Mouse (Mus musculus): ENCODE data around the gene Gdf2. TPM values are rescaled to one million over a fixed set of nuclear protein-coding genes. Genes with fewer than 3 reads are reported as not detected.

Gdf2 gene
- total and polyA plus RNA-seq, 3 experiments: not detected

DNA sequence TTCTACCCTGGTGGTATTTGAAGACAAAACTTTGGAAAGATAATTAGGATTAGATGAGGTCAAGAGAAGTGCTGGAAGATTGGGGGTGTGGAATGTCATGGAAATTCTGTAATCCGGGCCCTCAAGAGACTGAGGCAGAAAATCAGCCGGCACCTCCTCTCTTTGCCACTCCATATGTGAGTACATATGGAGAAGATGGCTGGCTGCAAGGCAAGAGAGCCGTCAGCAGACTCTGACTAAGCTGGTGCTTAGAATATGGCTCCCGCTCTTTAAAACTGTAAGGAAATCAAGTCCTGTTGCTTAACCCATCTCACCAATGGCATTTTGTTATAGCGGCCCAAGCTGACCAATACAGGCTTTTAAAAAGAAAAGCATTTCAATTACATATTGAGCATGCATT lies 45.1 kb upstream of the Gdf2 start:
- Histone ChIP-seq H3K79me2 (ENCODE audit: control insufficient read depth, insufficient read depth, low read length, poor library complexity) (no peaks in the 10 kb centered on the region), H3K4me3 (ENCODE audit: control insufficient read depth in 1 of 2, insufficient read depth in 1 of 2, low read depth in 2 of 2, low read length in 2 of 2) (no peak overlapping the region), H3K4me1 (ENCODE audit: control insufficient read depth in 1 of 2, insufficient read depth in 2 of 2, low read length in 2 of 2) (no peaks in the 10 kb centered on the region), H3K9ac (ENCODE audit: control insufficient read depth, low read depth, low read length, poor library complexity, severe bottlenecking) (no peak overlapping the region), H3K27ac (ENCODE audit: control insufficient read depth, low read depth, low read length) (no peak overlapping the region), H3K27me3 (ENCODE audit: control insufficient read depth in 1 of 2, insufficient read depth in 2 of 2, low read length in 2 of 2) (no peaks in the 10 kb centered on the region), H3K36me3 (ENCODE audit: control insufficient read depth in 1 of 2, insufficient read depth in 2 of 2, low read length in 2 of 2) (no peaks in the 10 kb centered on the region), H3K9me3 (replicated peaks; ENCODE audit: insufficient read depth, low read length) (no peaks in the 10 kb centered on the region)
- DNase-seq (ENCODE audit: low read depth, low spot score): no peak
- no peak for TF ChIP-seq POLR2A (IDR thresholded peaks at IDR 0.05; ENCODE audit: control insufficient read depth in 1 of 2, insufficient read depth in 1 of 2, low read depth in 1 of 2, low read length in 2 of 2, poor library complexity in 1 of 2)
- TF ChIP-seq NRF1 (IDR thresholded peaks at IDR 0.05; ENCODE audit: insufficient read depth, low read depth, low read length, poor library complexity, severe bottlenecking): no peak
- TF ChIP-seq UBTF (IDR thresholded peaks at IDR 0.05; ENCODE audit: borderline replicate concordance, insufficient read depth, low read depth, low read length): no peak
- TF ChIP-seq ELF1 (IDR thresholded peaks at IDR 0.05; ENCODE audit: low read depth, low read length): no peak
- no peak for TF ChIP-seq KAT2A (conservative IDR thresholded peaks at IDR 0.05; ENCODE audit: low read depth, low read length)
- TF ChIP-seq POLR2AphosphoS5 (IDR thresholded peaks at IDR 0.05; ENCODE audit: borderline replicate concordance, low read depth, low read length): no peak
- TF ChIP-seq CTCF (IDR thresholded peaks at IDR 0.05 in 2 of 3, conservative IDR thresholded peaks at IDR 0.05 in 1 of 3; ENCODE audit: control insufficient read depth in 1 of 3, insufficient read depth in 1 of 3, low read depth in 2 of 3, low read length in 3 of 3, poor library complexity in 1 of 3, severe bottlenecking in 1 of 3): no peak
- TF ChIP-seq MYB (IDR thresholded peaks at IDR 0.05; ENCODE audit: low read depth, low read length): no peak
- TF ChIP-seq EP300 (IDR thresholded peaks at IDR 0.05; ENCODE audit: low read depth in 1 of 2, low read length in 2 of 2): no peak
- no peak for TF ChIP-seq ETS1 (IDR thresholded peaks at IDR 0.05; ENCODE audit: low read depth, low read length)
- TF ChIP-seq MAFK (IDR thresholded peaks at IDR 0.05; ENCODE audit: borderline replicate concordance, low read depth, low read length): no peak
- no peak for TF ChIP-seq ZC3H11A (IDR thresholded peaks at IDR 0.05; ENCODE audit: low read depth, low read length)
- TF ChIP-seq MXI1 (IDR thresholded peaks at IDR 0.05; ENCODE audit: low read depth, low read length): no peak
- TF ChIP-seq TBP (IDR thresholded peaks at IDR 0.05; ENCODE audit: low read depth, low read length): no peak
- no peak for TF ChIP-seq GABPA (IDR thresholded peaks at IDR 0.05; ENCODE audit: low read depth, low read length)
- TF ChIP-seq HCFC1 (IDR thresholded peaks at IDR 0.05; ENCODE audit: low read depth, low read length): no peak
- no peak for TF ChIP-seq ZKSCAN1 (IDR thresholded peaks at IDR 0.05; ENCODE audit: low read depth, low read length)
- no peak for TF ChIP-seq CHD1 (IDR thresholded peaks at IDR 0.05; ENCODE audit: low read depth, low read length)
- TF ChIP-seq TCF12 (IDR thresholded peaks at IDR 0.05; ENCODE audit: low read depth, low read length): no peak
- TF ChIP-seq POLR2AphosphoS2 (IDR thresholded peaks at IDR 0.05; ENCODE audit: low read length): no peak

DNA sequence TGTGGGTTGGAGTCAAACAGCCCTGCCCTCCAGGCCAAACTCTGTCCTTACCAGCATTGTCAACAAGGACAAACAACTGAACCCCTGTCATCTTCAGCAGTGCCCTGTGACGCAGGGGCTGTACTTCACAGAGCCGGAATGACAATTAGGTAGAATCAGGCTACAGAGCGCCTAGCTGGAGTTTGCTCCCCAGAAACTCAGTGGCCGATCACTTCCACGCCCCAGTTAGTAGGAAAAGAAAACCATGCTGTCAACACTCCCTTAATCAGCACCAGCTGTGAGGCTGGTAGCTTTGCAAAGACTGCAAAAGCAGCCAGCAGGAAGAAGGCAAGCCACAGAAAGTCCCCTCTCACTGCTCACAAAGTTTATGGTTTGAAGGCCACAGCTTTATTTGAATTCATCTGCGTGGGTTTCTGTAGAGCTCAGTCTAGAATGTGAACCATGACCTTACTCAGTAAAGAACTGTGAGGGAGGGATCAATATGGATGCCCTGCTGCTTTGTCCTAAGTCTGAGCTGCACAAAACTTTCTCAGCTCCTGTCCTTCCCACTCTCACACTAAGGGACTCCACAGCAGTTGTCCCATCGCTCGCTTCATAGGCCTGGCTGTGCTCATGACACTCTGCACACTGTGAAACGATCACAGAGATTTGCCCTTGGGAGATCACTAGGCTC lies 44.1 kb upstream of the Gdf2 start:
- TF ChIP-seq NRF1 (IDR thresholded peaks at IDR 0.05; ENCODE audit: insufficient read depth, low read depth, low read length, poor library complexity, severe bottlenecking) (no peak), NELFE (IDR thresholded peaks at IDR 0.05; ENCODE audit: low read depth, low read length) (no peak), GATA1 (IDR thresholded peaks at IDR 0.05; ENCODE audit: low read depth, low read length) (no peak), USF2 (IDR thresholded peaks at IDR 0.05; ENCODE audit: borderline replicate concordance in 1 of 2, insufficient read depth in 1 of 2, low read depth in 1 of 2, low read length in 2 of 2) (no peak), USF1 (IDR thresholded peaks at IDR 0.05; ENCODE audit: low read depth, low read length) (no peak), ZNF384 (IDR thresholded peaks at IDR 0.05; ENCODE audit: low read depth, low read length) (no peak), CHD2 (IDR thresholded peaks at IDR 0.05; ENCODE audit: low read length) (no peak), ZKSCAN1 (IDR thresholded peaks at IDR 0.05; ENCODE audit: low read depth, low read length) (no peak), HCFC1 (IDR thresholded peaks at IDR 0.05; ENCODE audit: low read depth, low read length) (no peak), ZMIZ1 (IDR thresholded peaks at IDR 0.05; ENCODE audit: low read depth, low read length) (no peak), RAD21 (IDR thresholded peaks at IDR 0.05; ENCODE audit: low read depth, low read length) (no peak), MYC (IDR thresholded peaks at IDR 0.05; ENCODE audit: low read depth, low read length) (no peak), ETS1 (IDR thresholded peaks at IDR 0.05; ENCODE audit: low read depth, low read length) (no peak), UBTF (IDR thresholded peaks at IDR 0.05; ENCODE audit: borderline replicate concordance, insufficient read depth, low read depth, low read length) (no peak), TBP (IDR thresholded peaks at IDR 0.05; ENCODE audit: low read depth, low read length) (no peak)
- H3K27me3 ChIP-seq (ENCODE audit: control insufficient read depth in 1 of 2, insufficient read depth in 2 of 2, low read length in 2 of 2): no peaks in the 10 kb centered on the region
- H3K4me1 ChIP-seq (ENCODE audit: control insufficient read depth in 1 of 2, insufficient read depth in 2 of 2, low read length in 2 of 2): no peaks in the 10 kb centered on the region

More for the DNA sequence above, 44.1 kb upstream of the Gdf2 start:
- Histone ChIP-seq H3K9me3 (replicated peaks; ENCODE audit: insufficient read depth, low read length) (no peaks in the 10 kb centered on the region), H3K9ac (ENCODE audit: control insufficient read depth, low read depth, low read length, poor library complexity, severe bottlenecking) (no peak overlapping the region), H3K4me3 (ENCODE audit: control insufficient read depth in 1 of 2, insufficient read depth in 1 of 2, low read depth in 2 of 2, low read length in 2 of 2) (no peak overlapping the region), H3K27ac (ENCODE audit: control insufficient read depth, low read depth, low read length) (no peak overlapping the region), H3K79me2 (ENCODE audit: control insufficient read depth, insufficient read depth, low read length, poor library complexity) (no peaks in the 10 kb centered on the region), H3K36me3 (ENCODE audit: control insufficient read depth in 1 of 2, insufficient read depth in 2 of 2, low read length in 2 of 2) (no peaks in the 10 kb centered on the region)
- no peak for DNase-seq (ENCODE audit: low read depth, low spot score)
